Mouse (Mus musculus): ENCODE data around the gene Lrrc29. TPM values are rescaled to one million over a fixed set of nuclear protein-coding genes. Genes with fewer than 3 reads are reported as not detected.

The Lrrc29 gene
- polyA plus RNA-seq, 1 experiment from 2014 or later, result 1.3 TPM

DNA sequence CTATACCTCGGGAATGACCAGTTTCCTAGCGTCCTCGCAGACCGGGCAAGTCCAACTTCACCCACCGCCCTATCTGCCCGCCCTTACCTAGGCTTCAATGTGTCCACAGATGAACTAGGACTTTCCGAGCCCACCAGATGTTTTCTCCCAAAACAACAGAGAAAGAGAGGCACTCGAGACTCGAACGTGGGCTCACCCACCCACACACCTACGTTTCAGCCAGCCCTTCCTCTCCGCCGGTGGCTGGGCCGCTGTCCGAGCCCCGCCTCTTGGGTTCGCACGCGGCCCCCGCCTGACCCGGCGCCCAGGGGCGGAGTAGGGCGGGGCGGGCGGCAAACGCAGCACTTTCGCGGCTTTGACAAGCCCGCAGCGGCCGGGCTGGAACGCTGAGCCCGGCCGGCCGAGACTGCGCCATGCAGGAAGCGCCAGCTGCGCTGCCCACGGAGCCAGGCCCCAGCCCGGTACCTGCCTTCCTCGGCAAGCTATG lies 56.6 kb downstream of the Lrrc29 start, which contains the start of gene Hsf4:
Gene Hsf4 (plus strand): TSS at position 341 of the 487 bp plus-strand sequence.
- under 1% methylated on average over 42 of the region's 42 CpGs for WGBS
- Histone ChIP-seq H3K9me3 (no peaks in the 10 kb centered on the region), H3K9ac (peak within 1 kb of the TSS; percentile 64), H3K4me1 (peaks cover 45% of the 10 kb centered on the region), H3K36me3 (no peaks in the 10 kb centered on the region), H3K4me2 (peak within 1 kb of the TSS; percentile 93), H3K4me3 (peak within 1 kb of the TSS; percentile 51), H3K27me3 (peaks cover 97% of the 10 kb centered on the region), H3K27ac (no peak within 1 kb of the TSS)
- ATAC-seq (ENCODE audit: insufficient number of reproducible peaks, insufficient read depth, low FRiP score, low TSS enrichment, low read depth), result no peak

DNA sequence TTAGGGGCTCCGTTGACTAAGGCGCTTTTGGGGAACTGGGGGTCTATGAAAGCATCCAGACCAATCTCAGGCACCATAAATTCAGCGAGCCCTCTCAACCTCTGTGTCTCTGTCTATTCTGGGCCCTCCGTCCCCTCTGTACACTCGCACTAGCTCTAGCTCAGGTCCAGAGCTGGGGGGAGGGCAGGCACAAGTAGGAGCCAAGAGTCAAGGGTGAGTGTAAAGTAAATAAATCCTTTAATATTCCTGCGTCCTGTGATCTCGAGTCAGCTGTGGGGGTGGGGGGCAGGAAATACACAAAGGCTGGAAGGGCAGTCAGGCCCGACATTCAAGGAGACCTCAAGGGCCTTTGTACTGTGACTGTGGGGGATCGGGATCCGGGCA lies 57.0 kb downstream of the Lrrc29 start:
- H3K27me3 ChIP-seq, result peaks cover 95% of the 10 kb centered on the region
- H3K9ac ChIP-seq, result peak overlapping the region; percentile 64
- no peak overlapping the region for H3K27ac ChIP-seq
- no peak; the same call in 1 of the 2 replicates for ATAC-seq (ENCODE audit: insufficient number of reproducible peaks, insufficient read depth, low FRiP score, low TSS enrichment, low read depth)
- peaks cover 45% of the 10 kb centered on the region for H3K4me1 ChIP-seq
- H3K9me3 ChIP-seq, result no peaks in the 10 kb centered on the region
- peak overlapping the region; percentile 51 for H3K4me3 ChIP-seq
- peak overlapping the region; percentile 93 for H3K4me2 ChIP-seq
- WGBS, result under 1% methylated on average over 10 of the region's 10 CpGs
- no peaks in the 10 kb centered on the region for H3K36me3 ChIP-seq

- Histone ChIP-seq H3K4me1 (peaks cover 45% of the 10 kb centered on the region), H3K27me3 (peaks cover 95% of the 10 kb centered on the region), H3K4me2 (peak overlapping the region; percentile 93), H3K9ac (peak overlapping the region; percentile 64), H3K36me3 (no peaks in the 10 kb centered on the region), H3K9me3 (no peaks in the 10 kb centered on the region), H3K27ac (no peak overlapping the region), H3K4me3 (peak overlapping the region; percentile 51)
- peak; percentile 66 for ATAC-seq (ENCODE audit: insufficient number of reproducible peaks, insufficient read depth, low FRiP score, low TSS enrichment, low read depth)
- 1% methylated on average over 65 of the region's 65 CpGs for whole genome bisulfite sequencing
These were observed 57.6 kb downstream of the Lrrc29 start for GRCm38 (mm10) chr8:105268342-105269074.

DNA sequence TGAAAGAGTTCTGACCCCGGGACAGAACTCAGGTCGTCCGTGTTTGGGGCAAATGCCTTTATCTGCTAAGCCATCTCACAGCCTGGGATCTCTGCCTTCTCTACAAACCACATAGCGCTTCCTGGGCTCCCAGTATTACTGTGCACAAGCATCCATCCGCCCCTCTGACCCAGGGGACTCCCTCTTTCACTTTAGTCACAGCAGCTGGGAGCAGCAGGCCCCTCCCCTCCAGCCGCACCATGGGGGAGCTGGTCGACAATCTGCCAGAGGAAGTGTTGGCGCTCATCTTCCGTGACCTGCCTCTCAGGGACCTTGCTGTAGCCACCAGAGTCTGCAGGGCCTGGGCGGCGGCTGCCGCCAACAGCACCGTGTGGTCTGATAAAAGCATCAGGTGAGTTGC lies 59.3 kb downstream of the Lrrc29 start:
- no peak overlapping the region for H3K4me3 ChIP-seq
- 16% methylated on average over 13 of the region's 13 CpGs for whole genome bisulfite sequencing
- ATAC-seq (ENCODE audit: insufficient number of reproducible peaks, insufficient read depth, low FRiP score, low TSS enrichment, low read depth), result no peak
- H3K9ac ChIP-seq, result no peak overlapping the region
- peaks cover 90% of the 10 kb centered on the region for H3K27me3 ChIP-seq
- no peak overlapping the region for H3K4me2 ChIP-seq
- H3K4me1 ChIP-seq, result peaks cover 42% of the 10 kb centered on the region
- no peak overlapping the region for H3K27ac ChIP-seq
- H3K9me3 ChIP-seq, result no peaks in the 10 kb centered on the region
- H3K36me3 ChIP-seq, result no peaks in the 10 kb centered on the region

GRCm38 (mm10) chr8:105265128-105265527 lies 61.0 kb downstream of the Lrrc29 start:
- Histone ChIP-seq H3K9ac (0 out of 2 replicates have a peak overlapping the region, but pooled peaks have one; percentile 7), H3K9me3 (no peaks in the 10 kb centered on the region), H3K36me3 (no peaks in the 10 kb centered on the region), H3K27me3 (peaks cover 89% of the 10 kb centered on the region), H3K4me1 (peaks cover 32% of the 10 kb centered on the region), H3K4me2 (peak overlapping the region; percentile 86), H3K4me3 (peak overlapping the region; percentile 69), H3K27ac (no peak overlapping the region)
- no peak for ATAC-seq (ENCODE audit: insufficient number of reproducible peaks, insufficient read depth, low FRiP score, low TSS enrichment, low read depth)
- WGBS, result 17% methylated on average over 10 of the region's 10 CpGs

DNA sequence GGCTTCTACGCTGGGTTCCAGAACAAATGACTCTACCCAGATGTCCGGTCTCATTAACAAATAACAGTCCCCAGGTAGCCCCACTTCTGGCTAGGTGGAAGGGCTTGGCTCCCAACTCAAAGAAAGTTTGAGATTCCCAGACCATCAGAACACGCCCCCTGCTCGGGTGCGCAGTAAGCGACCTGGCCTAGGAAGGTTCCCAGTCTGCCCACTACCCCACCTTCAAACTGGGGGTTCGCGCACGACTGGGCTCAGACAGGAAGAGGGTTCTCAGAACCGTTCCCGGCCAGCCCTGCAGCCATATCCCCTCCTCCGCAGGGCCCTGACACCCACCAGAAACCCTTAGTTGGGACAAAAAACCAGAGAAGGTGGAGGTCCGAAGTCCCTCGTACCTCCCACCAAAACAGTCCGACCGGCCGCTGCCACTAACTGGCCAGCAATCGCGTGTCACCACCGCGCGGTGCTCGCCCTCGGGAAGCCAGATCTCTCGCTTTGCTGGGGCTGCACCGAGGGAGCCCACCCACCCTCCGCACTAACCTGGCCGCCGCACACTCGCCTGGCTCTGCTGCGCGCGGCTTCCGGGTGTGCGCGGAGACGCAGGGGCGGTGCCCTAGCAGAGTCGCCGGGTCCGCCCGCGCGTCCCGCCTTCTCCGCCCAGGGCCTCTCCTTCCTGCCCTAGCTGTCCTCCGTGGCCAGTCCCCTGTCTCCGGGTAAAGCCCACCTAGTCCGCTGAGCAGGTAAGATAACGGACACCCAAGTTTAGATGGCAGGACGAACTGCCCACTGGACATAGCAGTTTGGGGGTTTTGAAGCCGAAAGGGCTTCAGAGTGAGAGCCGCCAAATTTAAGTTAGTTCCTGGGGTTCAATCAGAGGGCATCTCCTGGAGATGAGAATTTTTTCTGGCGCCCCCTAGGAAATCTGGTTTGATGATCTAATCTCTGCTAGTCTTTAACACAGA lies 61.8 kb downstream of the Lrrc29 start, which contains the start of the genes Tradd and Fbxl8:
Gene Tradd (minus strand): TSS at position 586 of the 959 bp plus-strand sequence.
Gene Fbxl8 (plus strand): TSS at position 625 of the 959 bp plus-strand sequence.
- peak within 1 kb of the TSS; percentile 72 for H3K9ac ChIP-seq
- no peak within 1 kb of the TSS for H3K27ac ChIP-seq
- peaks cover 89% of the 10 kb centered on the region for H3K27me3 ChIP-seq
- under 1% methylated on average over 54 of the region's 54 CpGs for WGBS
- peak; percentile 37; the same call in 1 of the 2 replicates for ATAC-seq (ENCODE audit: insufficient number of reproducible peaks, insufficient read depth, low FRiP score, low TSS enrichment, low read depth)
- H3K4me3 ChIP-seq, result peak within 1 kb of the TSS; percentile 69
- no peaks in the 10 kb centered on the region for H3K36me3 ChIP-seq
- no peaks in the 10 kb centered on the region for H3K9me3 ChIP-seq
- H3K4me2 ChIP-seq, result peak within 1 kb of the TSS; percentile 86
- H3K4me1 ChIP-seq, result peaks cover 32% of the 10 kb centered on the region

- ATAC-seq (ENCODE audit: insufficient number of reproducible peaks, insufficient read depth, low FRiP score, low TSS enrichment, low read depth), result no peak
- H3K27me3 ChIP-seq, result peaks cover 89% of the 10 kb centered on the region
- no peak overlapping the region for H3K9ac ChIP-seq
- no peaks in the 10 kb centered on the region for H3K36me3 ChIP-seq
- 37% methylated on average over 15 of the region's 16 CpGs for WGBS
- no peak overlapping the region for H3K27ac ChIP-seq
- peak overlapping the region; percentile 69 for H3K4me3 ChIP-seq
- peaks cover 32% of the 10 kb centered on the region for H3K4me1 ChIP-seq
- H3K9me3 ChIP-seq, result no peaks in the 10 kb centered on the region
- peak overlapping the region; percentile 86 for H3K4me2 ChIP-seq
These were observed 62.7 kb downstream of the Lrrc29 start for GRCm38 (mm10) chr8:105263244-105263912.

MicroRNA genes within 50 kb of the gene (microRNA counts, 519-probe panel; counts per million panel counts)
- microRNA mmu-miR-328, result 236 counts per million, percentile 44 among the panel's probes with 10 or more counts

Small RNA genes within 50 kb of the gene (microRNA-seq; reads per million reads assigned to microRNA genes)
- not detected for gene Gm27320
- gene Mir328, result 212 reads per million, percentile 62 among the genes with 10 or more reads in this experiment

Other genes with a start within 250 kb of the Lrrc29 start
- gene Ces3b, start 242.5 kb downstream of the Lrrc29 start, polyA plus RNA-seq (2015; fragmentation: Nextera tagmentation; extraction: Ambion mirVana), result not detected in 2 replicates
- gene Ces4a, start 194.5 kb downstream of the Lrrc29 start, polyA plus RNA-seq (2015; fragmentation: Nextera tagmentation; extraction: Ambion mirVana), result 0.18 TPM in 1 of 2 replicates, not detected in the other
- gene Cbfb, start 155.6 kb downstream of the Lrrc29 start, polyA plus RNA-seq (2015; fragmentation: Nextera tagmentation; extraction: Ambion mirVana), result 102 and 118 TPM in 2 replicates
- gene D230025D16Rik, start 101.1 kb downstream of the Lrrc29 start, polyA plus RNA-seq (2015; fragmentation: Nextera tagmentation; extraction: Ambion mirVana), result 24.5 and 26.6 TPM in 2 replicates
- 25.9 and 29.7 TPM in 2 replicates for gene B3gnt9, start 71.1 kb downstream of the Lrrc29 start, polyA plus RNA-seq (2015; fragmentation: Nextera tagmentation; extraction: Ambion mirVana)
- gene Tradd, start 61.7 kb downstream of the Lrrc29 start, polyA plus RNA-seq (2015; fragmentation: Nextera tagmentation; extraction: Ambion mirVana), result 22.8 and 24.7 TPM in 2 replicates
- 2.1 TPM in 2 replicates for gene Fbxl8, start 61.6 kb downstream of the Lrrc29 start, polyA plus RNA-seq (2015; fragmentation: Nextera tagmentation; extraction: Ambion mirVana)
- 0.13 and 0.22 TPM in 2 replicates for gene Hsf4, start 56.5 kb downstream of the Lrrc29 start, polyA plus RNA-seq (2015; fragmentation: Nextera tagmentation; extraction: Ambion mirVana)
- gene Nol3, start 50.1 kb downstream of the Lrrc29 start, polyA plus RNA-seq (2015; fragmentation: Nextera tagmentation; extraction: Ambion mirVana), result 1.8 and 2.8 TPM in 2 replicates
- 22.1 and 23.0 TPM in 2 replicates for gene 4931428F04Rik, start 36.4 kb downstream of the Lrrc29 start, polyA plus RNA-seq (2015; fragmentation: Nextera tagmentation; extraction: Ambion mirVana)
- gene Exoc3l, start 30.2 kb downstream of the Lrrc29 start, polyA plus RNA-seq (2015; fragmentation: Nextera tagmentation; extraction: Ambion mirVana), result 10.2 and 11.1 TPM in 2 replicates
- gene E2f4, start 28.6 kb downstream of the Lrrc29 start, polyA plus RNA-seq (2015; fragmentation: Nextera tagmentation; extraction: Ambion mirVana), result 78.9 and 81.7 TPM in 2 replicates
- 6.0 and 6.7 TPM in 2 replicates for gene Elmo3, start 20.7 kb downstream of the Lrrc29 start, polyA plus RNA-seq (2015; fragmentation: Nextera tagmentation; extraction: Ambion mirVana)
- 121 TPM in 2 replicates for gene Tmem208, start 76 bp upstream of the Lrrc29 start, polyA plus RNA-seq (2015; fragmentation: Nextera tagmentation; extraction: Ambion mirVana)
- gene Fhod1, start 21.7 kb upstream of the Lrrc29 start, polyA plus RNA-seq (2015; fragmentation: Nextera tagmentation; extraction: Ambion mirVana), result 2.3 and 3.0 TPM in 2 replicates
- 5.9 and 6.0 TPM in 2 replicates for gene Slc9a5, start 22.6 kb upstream of the Lrrc29 start, polyA plus RNA-seq (2015; fragmentation: Nextera tagmentation; extraction: Ambion mirVana)
- gene Plekhg4, start 47.0 kb upstream of the Lrrc29 start, polyA plus RNA-seq (2015; fragmentation: Nextera tagmentation; extraction: Ambion mirVana), result 0.39 and 0.81 TPM in 2 replicates
- gene Kctd19, start 87.2 kb upstream of the Lrrc29 start, polyA plus RNA-seq (2015; fragmentation: Nextera tagmentation; extraction: Ambion mirVana), result not detected in 2 replicates
- gene Lrrc36, start 87.3 kb upstream of the Lrrc29 start, polyA plus RNA-seq (2015; fragmentation: Nextera tagmentation; extraction: Ambion mirVana), result 0.22 TPM in 1 of 2 replicates, not detected in the other
- gene Tppp3, start 145.2 kb upstream of the Lrrc29 start, polyA plus RNA-seq (2015; fragmentation: Nextera tagmentation; extraction: Ambion mirVana), result 18.7 and 23.1 TPM in 2 replicates
- gene Zdhhc1, start 170.6 kb upstream of the Lrrc29 start, polyA plus RNA-seq (2015; fragmentation: Nextera tagmentation; extraction: Ambion mirVana), result 52.2 and 53.3 TPM in 2 replicates
- gene Hsd11b2, start 192.5 kb upstream of the Lrrc29 start, polyA plus RNA-seq (2015; fragmentation: Nextera tagmentation; extraction: Ambion mirVana), result 0.87 and 1.1 TPM in 2 replicates
- 78.4 and 80.4 TPM in 2 replicates for gene Atp6v0d1, start 239.8 kb upstream of the Lrrc29 start, polyA plus RNA-seq (2015; fragmentation: Nextera tagmentation; extraction: Ambion mirVana)

All from embryonic facial prominence, embryonic 13.5 days (tissue).